Mouse (Mus musculus): ENCODE results near the gene Slc7a5. TPM values are rescaled to one million over a fixed set of nuclear protein-coding genes. Genes with fewer than 3 reads are reported as not detected.

The Slc7a5 gene
- total RNA-seq, 1 experiment, result 173 TPM

GRCm38 (mm10) chr8:121925624-121926023 lies 18.1 kb upstream of the Slc7a5 start:
- Histone ChIP-seq H3K4me1 (ENCODE audit: control insufficient read depth in 2 of 2, insufficient read depth in 2 of 2, low read length in 2 of 2, poor library complexity in 1 of 2) (peaks cover 1 to 6% of the 10 kb centered on the region in 2 experiments; a peak in 1 of 4 replicates), H3K27ac (ENCODE audit: insufficient read depth, low read depth, low read length, poor library complexity, severe bottlenecking) (no peak overlapping the region), H3K4me3 (ENCODE audit: insufficient read depth in 1 of 2, low read depth in 1 of 2, low read length in 2 of 2, poor library complexity in 1 of 2, severe bottlenecking in 1 of 2) (no peak overlapping the region), H3K9me3 (ENCODE audit: control insufficient read depth, insufficient read depth, low read depth, low read length) (no peaks in the 10 kb centered on the region), H3K9ac (ENCODE audit: insufficient read depth, low read depth, low read length, poor library complexity, severe bottlenecking) (no peak overlapping the region), H3K36me3 (ENCODE audit: control insufficient read depth, insufficient read depth, low read length, poor library complexity, severe bottlenecking) (no peaks in the 10 kb centered on the region)
- in situ Hi-C loops (cut with MboI; ENCODE audit: low sequenced_read_pairs in 2 of 2, unreplicated experiment in 2 of 2), result no loop called here
- TF ChIP-seq ZC3H11A (IDR thresholded peaks at IDR 0.05; ENCODE audit: borderline replicate concordance, low read depth, low read length) (peak; percentile 40; the same call in 1 of the 2 replicates), CHD2 (IDR thresholded peaks at IDR 0.05; ENCODE audit: low read depth, low read length) (no peak)
- DNase-seq (ENCODE audit: low read depth, low spot score), result peak; percentile 77

DNA sequence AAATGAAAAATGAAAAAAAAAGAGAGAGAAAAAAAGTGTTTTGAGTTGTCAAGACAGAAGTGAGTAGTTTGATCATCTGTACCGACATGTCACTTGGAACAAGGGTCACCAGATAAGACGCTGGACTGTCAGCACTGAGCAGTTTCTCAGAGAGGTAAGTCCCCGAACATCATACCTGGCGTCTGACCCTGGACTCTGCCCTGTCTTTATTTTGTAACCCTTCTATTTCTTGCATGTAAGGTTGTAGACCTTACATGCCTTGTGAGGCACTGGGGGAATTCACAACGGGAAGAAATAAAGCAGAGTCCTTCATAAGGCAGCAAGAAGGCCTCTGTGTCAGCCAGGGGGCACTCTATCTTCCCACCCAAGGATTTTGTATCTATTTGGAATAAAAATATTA lies 17.2 kb upstream of the Slc7a5 start:
- no peak overlapping the region for H3K4me3 ChIP-seq (ENCODE audit: insufficient read depth in 1 of 2, low read depth in 1 of 2, low read length in 2 of 2, poor library complexity in 1 of 2, severe bottlenecking in 1 of 2)
- no peak for TF ChIP-seq ZC3H11A (IDR thresholded peaks at IDR 0.05; ENCODE audit: borderline replicate concordance, low read depth, low read length)
- TF ChIP-seq ZNF384 (IDR thresholded peaks at IDR 0.05; ENCODE audit: low read depth, low read length), result no peak
- no peak for TF ChIP-seq CHD2 (IDR thresholded peaks at IDR 0.05; ENCODE audit: low read depth, low read length)
- TF ChIP-seq MAFK (IDR thresholded peaks at IDR 0.05; ENCODE audit: insufficient read depth, low read depth, low read length), result no peak
- TF ChIP-seq HCFC1 (IDR thresholded peaks at IDR 0.05; ENCODE audit: borderline replicate concordance, insufficient read depth, low read length), result no peak
- no peak overlapping the region for H3K9ac ChIP-seq (ENCODE audit: insufficient read depth, low read depth, low read length, poor library complexity, severe bottlenecking)
- peaks cover 1 to 6% of the 10 kb centered on the region in 2 experiments; a peak in 1 of 4 replicates for H3K4me1 ChIP-seq (ENCODE audit: control insufficient read depth in 2 of 2, insufficient read depth in 2 of 2, low read length in 2 of 2, poor library complexity in 1 of 2)
- in situ Hi-C loops (cut with MboI; ENCODE audit: low sequenced_read_pairs in 2 of 2, unreplicated experiment in 2 of 2), result no loop called here
- no peaks in the 10 kb centered on the region for H3K9me3 ChIP-seq (ENCODE audit: control insufficient read depth, insufficient read depth, low read depth, low read length)
- no peaks in the 10 kb centered on the region for H3K36me3 ChIP-seq (ENCODE audit: control insufficient read depth, insufficient read depth, low read length, poor library complexity, severe bottlenecking)
- no peak overlapping the region for H3K27ac ChIP-seq (ENCODE audit: insufficient read depth, low read depth, low read length, poor library complexity, severe bottlenecking)
- DNase-seq (ENCODE audit: low read depth, low spot score), result no peak

DNA sequence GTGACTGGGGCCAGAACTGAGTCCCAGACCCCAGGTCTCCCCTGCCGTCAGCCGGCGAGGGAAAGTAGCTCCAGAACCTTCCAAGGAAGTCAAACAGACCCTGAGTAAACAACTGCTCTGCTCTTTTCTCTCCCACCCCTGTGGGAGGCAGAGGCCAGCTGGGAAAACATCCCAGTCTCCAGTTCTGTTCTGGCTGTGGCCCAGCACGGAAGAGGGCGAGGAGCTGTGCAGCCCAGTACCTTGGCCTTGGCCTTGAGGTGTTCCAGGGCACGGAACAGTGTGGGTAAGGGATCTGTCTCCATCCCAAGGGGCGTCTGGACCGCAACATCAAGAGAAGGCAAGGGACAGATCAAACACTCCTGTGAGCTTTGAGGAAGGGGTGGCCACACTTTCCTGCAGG lies 14.6 kb upstream of the Slc7a5 start:
- H3K36me3 ChIP-seq (ENCODE audit: control insufficient read depth, insufficient read depth, low read length, poor library complexity, severe bottlenecking), result no peaks in the 10 kb centered on the region
- H3K4me1 ChIP-seq (ENCODE audit: control insufficient read depth in 2 of 2, insufficient read depth in 2 of 2, low read length in 2 of 2, poor library complexity in 1 of 2), result peaks cover 1 to 6% of the 10 kb centered on the region in 2 experiments; a peak in 1 of 4 replicates
- in situ Hi-C loops (cut with MboI; ENCODE audit: low sequenced_read_pairs in 2 of 2, unreplicated experiment in 2 of 2), result no loop called here
- DNase-seq (ENCODE audit: low read depth, low spot score), result no peak
- no peak overlapping the region for H3K9ac ChIP-seq (ENCODE audit: insufficient read depth, low read depth, low read length, poor library complexity, severe bottlenecking)
- no peak overlapping the region for H3K27ac ChIP-seq (ENCODE audit: insufficient read depth, low read depth, low read length, poor library complexity, severe bottlenecking)
- no peak overlapping the region for H3K4me3 ChIP-seq (ENCODE audit: insufficient read depth in 1 of 2, low read depth in 1 of 2, low read length in 2 of 2, poor library complexity in 1 of 2, severe bottlenecking in 1 of 2)
- H3K9me3 ChIP-seq (ENCODE audit: control insufficient read depth, insufficient read depth, low read depth, low read length), result no peaks in the 10 kb centered on the region
- TF ChIP-seq ZNF384 (IDR thresholded peaks at IDR 0.05; ENCODE audit: low read depth, low read length) (no peak), ZC3H11A (IDR thresholded peaks at IDR 0.05; ENCODE audit: borderline replicate concordance, low read depth, low read length) (no peak), CHD2 (IDR thresholded peaks at IDR 0.05; ENCODE audit: low read depth, low read length) (no peak), MAFK (IDR thresholded peaks at IDR 0.05; ENCODE audit: insufficient read depth, low read depth, low read length) (no peak), HCFC1 (IDR thresholded peaks at IDR 0.05; ENCODE audit: borderline replicate concordance, insufficient read depth, low read length) (no peak)

- in situ Hi-C loops (cut with MboI; ENCODE audit: low sequenced_read_pairs in 2 of 2, unreplicated experiment in 2 of 2), result no loop called here
- no peak for TF ChIP-seq MAFK (IDR thresholded peaks at IDR 0.05; ENCODE audit: insufficient read depth, low read depth, low read length)
- no peak for TF ChIP-seq HCFC1 (IDR thresholded peaks at IDR 0.05; ENCODE audit: borderline replicate concordance, insufficient read depth, low read length)
- TF ChIP-seq CHD2 (IDR thresholded peaks at IDR 0.05; ENCODE audit: low read depth, low read length), result no peak
- no peak for TF ChIP-seq ZNF384 (IDR thresholded peaks at IDR 0.05; ENCODE audit: low read depth, low read length)
- no peak for TF ChIP-seq ZC3H11A (IDR thresholded peaks at IDR 0.05; ENCODE audit: borderline replicate concordance, low read depth, low read length)
- H3K36me3 ChIP-seq (ENCODE audit: control insufficient read depth, insufficient read depth, low read length, poor library complexity, severe bottlenecking), result no peaks in the 10 kb centered on the region
- peaks cover 1 to 6% of the 10 kb centered on the region in 2 experiments; a peak in 1 of 4 replicates for H3K4me1 ChIP-seq (ENCODE audit: control insufficient read depth in 2 of 2, insufficient read depth in 2 of 2, low read length in 2 of 2, poor library complexity in 1 of 2)
- H3K9me3 ChIP-seq (ENCODE audit: control insufficient read depth, insufficient read depth, low read depth, low read length), result no peaks in the 10 kb centered on the region
- no peak overlapping the region for H3K9ac ChIP-seq (ENCODE audit: insufficient read depth, low read depth, low read length, poor library complexity, severe bottlenecking)
- no peak for DNase-seq (ENCODE audit: low read depth, low spot score)
- no peak overlapping the region for H3K27ac ChIP-seq (ENCODE audit: insufficient read depth, low read depth, low read length, poor library complexity, severe bottlenecking)
- H3K4me3 ChIP-seq (ENCODE audit: insufficient read depth in 1 of 2, low read depth in 1 of 2, low read length in 2 of 2, poor library complexity in 1 of 2, severe bottlenecking in 1 of 2), result no peak overlapping the region
Measured at GRCm38 (mm10) chr8:121921582-121921981, 14.1 kb upstream of the Slc7a5 start.

- TF ChIP-seq ZC3H11A (IDR thresholded peaks at IDR 0.05; ENCODE audit: borderline replicate concordance, low read depth, low read length), result no peak
- no peak for TF ChIP-seq MAFK (IDR thresholded peaks at IDR 0.05; ENCODE audit: insufficient read depth, low read depth, low read length)
- TF ChIP-seq ZNF384 (IDR thresholded peaks at IDR 0.05; ENCODE audit: low read depth, low read length), result no peak
- TF ChIP-seq CHD2 (IDR thresholded peaks at IDR 0.05; ENCODE audit: low read depth, low read length), result no peak
- no peak for TF ChIP-seq HCFC1 (IDR thresholded peaks at IDR 0.05; ENCODE audit: borderline replicate concordance, insufficient read depth, low read length)
- Histone ChIP-seq H3K27ac (ENCODE audit: insufficient read depth, low read depth, low read length, poor library complexity, severe bottlenecking) (no peak overlapping the region), H3K36me3 (ENCODE audit: control insufficient read depth, insufficient read depth, low read length, poor library complexity, severe bottlenecking) (no peaks in the 10 kb centered on the region), H3K4me1 (ENCODE audit: control insufficient read depth in 2 of 2, insufficient read depth in 2 of 2, low read length in 2 of 2, poor library complexity in 1 of 2) (peaks cover 1 to 5% of the 10 kb centered on the region in 2 experiments; a peak in 1 of 4 replicates), H3K9me3 (ENCODE audit: control insufficient read depth, insufficient read depth, low read depth, low read length) (no peaks in the 10 kb centered on the region), H3K9ac (ENCODE audit: insufficient read depth, low read depth, low read length, poor library complexity, severe bottlenecking) (no peak overlapping the region), H3K4me3 (ENCODE audit: insufficient read depth in 1 of 2, low read depth in 1 of 2, low read length in 2 of 2, poor library complexity in 1 of 2, severe bottlenecking in 1 of 2) (no peak overlapping the region)
- in situ Hi-C loops (cut with MboI; ENCODE audit: low sequenced_read_pairs in 2 of 2, unreplicated experiment in 2 of 2), result loop anchor here in 1 of 2 experiments (10.0 kb wide), 1 partner anchor 65 kb away; no protein-coding TSS in a partner anchor
- no peak for DNase-seq (ENCODE audit: low read depth, low spot score)
Measured at GRCm38 (mm10) chr8:121919731-121920130, 12.2 kb upstream of the Slc7a5 start.

Measured in ES-E14 (cell line).